Mouse (Mus musculus) heart, postnatal 0 days (tissue): ENCODE data around the gene Fh1.
A peak's percentile ranks its signal among the peaks of the same experiment; 100 is the strongest.

Experiments
- CTCF ChIP-seq: IDR thresholded peaks from 2 replicates; pipeline ENCODE4 v1.5.1; 2016; ENCODE audit warnings: antibody characterized with exemption, control low read depth, low read depth
- EP300 ChIP-seq: IDR thresholded peaks from 2 replicates; pipeline ENCODE4 v1.6.1; 2016; ENCODE audit warnings: antibody characterized with exemption, low read depth

DNA sequence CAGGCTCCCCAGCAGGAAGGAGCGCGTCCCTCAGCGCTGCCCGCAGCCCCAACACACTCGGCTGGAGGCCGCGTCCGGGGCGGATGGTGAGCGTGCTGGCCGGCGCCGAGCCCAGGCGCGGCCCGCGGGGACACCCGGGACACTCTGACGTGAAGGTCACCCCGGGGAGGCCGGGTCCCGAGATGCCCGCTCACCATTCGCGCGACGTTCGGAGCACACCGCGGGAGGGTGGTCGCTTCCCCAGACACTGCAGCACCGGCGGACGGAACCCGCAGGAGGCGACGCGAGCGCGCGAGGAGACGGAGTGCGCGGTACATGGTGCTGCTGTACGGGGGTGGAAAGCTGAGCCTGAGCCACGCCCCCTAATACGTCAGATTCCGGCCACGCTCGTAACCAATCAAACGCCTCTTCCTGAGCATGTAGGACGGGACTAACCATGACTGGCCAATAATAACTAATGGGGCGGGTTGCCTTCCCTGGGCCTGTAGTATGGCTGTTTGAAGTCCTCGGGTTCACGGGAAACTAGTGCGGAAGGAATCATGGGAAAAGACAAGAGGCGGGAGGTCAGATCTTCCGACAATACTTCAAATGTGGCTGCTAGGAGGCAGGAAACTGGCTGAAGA lies at the start of gene Fh1:
- TF ChIP-seq CTCF (no peak), EP300 (peak; percentile 49; the same call in 1 of the 2 replicates)
